Mouse (Mus musculus) Muller cell, postnatal 12 days (primary cell): Measurements from ENCODE around the gene Gm45234.

ENCODE experiments used
- DNase-seq: peaks from one replicate; pipeline ENCODE4 v3.0.0-alpha.2; 2015; ENCODE audit errors: inconsistent ontology term

Gm45234 gene

DNA sequence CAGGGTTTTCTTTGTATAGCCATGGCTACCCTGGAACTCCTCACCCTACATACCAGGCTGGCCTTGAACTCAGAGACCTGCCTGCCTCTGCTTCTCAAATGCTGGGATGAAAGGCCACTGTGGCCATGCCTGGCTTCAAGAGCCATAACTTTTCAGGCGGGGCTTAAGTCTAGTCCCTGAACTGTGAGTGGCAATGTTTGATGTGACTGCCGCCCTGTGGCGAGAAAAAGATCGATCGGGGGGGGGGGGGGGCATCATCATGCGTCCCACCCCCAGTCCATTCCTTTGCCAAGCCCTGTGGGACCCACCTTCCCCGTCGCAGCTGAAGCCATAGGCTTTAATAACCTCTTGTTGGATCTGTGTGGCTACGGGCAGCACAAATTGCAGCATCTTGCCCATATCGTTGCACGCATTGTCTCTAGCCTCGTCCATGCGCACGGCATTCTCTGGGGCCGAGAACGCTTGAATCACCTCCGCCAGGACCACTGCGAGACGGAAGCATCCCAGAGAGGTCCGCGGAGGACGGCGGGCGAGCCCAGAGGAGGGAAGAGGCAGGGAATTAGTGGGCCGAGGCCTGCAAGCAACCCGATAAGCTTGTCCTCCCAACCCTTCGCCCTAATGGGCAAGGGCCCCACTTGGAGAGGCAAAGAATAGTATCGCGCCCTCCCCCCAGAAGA, 15.5 kb downstream of the Gm45234 start:
- no peak for DNase-seq

DNA sequence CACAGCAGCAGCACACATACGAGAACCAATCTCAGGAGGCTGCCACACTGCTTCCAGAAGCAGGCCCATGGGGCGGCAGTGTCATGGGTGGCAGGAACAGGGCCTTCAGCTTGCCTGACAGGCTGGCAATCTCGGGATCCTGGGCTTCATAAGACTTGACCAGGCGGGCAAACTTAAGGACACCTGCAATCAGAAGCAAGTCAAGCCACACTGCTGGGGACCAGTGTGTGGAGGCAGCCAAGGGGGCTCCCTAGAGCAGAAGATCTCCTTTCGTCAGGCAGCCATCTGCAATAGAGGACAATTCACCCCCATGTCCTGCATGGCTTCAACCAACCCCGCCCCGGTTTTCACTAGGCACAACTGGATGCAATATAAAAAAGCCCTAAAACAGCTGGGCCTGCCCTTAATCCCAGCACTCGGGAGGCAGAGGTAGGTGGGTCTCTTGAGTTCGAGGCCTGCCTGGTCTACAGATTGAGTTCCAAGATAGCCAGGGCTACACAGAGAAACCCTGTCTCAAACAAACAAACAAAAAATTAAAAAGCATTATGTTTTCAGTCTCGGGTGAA, 16.5 kb downstream of the Gm45234 start:
- no peak for DNase-seq

DNA sequence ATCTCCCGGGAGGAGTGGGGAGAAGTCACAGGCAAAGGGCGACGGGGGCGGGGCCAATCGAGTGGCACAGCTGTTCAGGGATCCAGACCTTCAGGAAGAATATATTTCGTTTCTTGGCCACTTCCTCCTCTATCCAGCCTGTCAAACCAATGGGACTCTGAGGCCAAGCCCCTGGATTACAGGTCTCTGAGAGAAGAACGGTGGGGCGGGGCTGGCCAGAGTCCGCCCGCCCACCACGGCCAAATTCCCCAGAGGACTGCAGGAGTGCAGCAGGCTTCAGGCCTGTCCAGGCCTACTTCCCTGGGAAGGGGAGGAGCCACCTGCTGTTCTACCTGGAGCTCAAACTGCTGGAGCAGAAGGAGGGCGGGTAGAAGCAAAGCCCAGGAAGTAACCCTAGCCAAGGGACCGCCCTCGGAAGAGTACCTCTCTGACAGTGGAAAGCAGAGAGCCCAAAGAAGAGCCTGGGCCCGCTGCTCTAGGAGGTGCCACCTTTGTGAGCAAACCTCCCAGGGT, 17.3 kb downstream of the Gm45234 start, which contains the start of gene Ptpn6:
Gene Ptpn6, minus strand, starts transcription at position 204 of the 513 bp plus-strand sequence.
- DNase-seq, result no peak

DNA sequence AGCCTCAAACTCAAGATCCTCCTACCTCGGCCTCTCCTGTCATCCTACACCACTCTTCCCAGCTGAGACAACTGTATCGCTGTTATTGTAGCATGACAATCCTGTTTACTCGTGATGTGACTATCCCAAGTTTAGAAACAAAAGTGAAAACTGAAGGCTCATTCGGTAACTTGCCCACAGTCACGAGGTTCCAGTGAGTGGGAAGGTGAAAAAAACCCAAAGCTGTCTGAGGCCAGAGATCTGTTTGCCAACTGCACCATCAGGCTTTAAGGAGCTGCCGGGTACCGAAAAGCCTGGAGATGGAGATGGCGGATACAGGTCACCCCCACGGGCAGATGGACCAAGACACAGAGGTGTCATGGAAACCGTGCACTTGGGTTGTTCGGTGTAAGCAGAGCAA, 18.8 kb downstream of the Gm45234 start:
- no peak for DNase-seq

DNA sequence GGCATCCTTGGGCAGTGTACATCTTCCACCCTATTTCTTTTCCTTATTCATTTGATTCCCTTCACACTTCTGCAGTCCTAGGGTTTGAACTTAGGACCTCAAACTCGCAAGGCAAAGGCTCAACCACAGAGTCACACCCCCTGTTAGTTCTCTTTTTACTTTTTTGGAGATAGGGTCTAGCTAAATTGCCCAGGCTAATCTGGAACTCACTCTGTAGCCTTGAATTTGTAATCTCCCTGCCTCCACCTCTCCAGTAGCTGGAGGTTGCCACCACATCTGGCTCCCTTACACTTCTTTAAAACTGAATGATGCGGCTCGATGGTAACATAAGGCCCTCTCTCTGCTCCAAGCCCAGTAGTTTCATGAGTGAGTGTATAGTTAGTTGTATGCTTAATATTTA, 21.4 kb downstream of the Gm45234 start:
- DNase-seq, result no peak

DNA sequence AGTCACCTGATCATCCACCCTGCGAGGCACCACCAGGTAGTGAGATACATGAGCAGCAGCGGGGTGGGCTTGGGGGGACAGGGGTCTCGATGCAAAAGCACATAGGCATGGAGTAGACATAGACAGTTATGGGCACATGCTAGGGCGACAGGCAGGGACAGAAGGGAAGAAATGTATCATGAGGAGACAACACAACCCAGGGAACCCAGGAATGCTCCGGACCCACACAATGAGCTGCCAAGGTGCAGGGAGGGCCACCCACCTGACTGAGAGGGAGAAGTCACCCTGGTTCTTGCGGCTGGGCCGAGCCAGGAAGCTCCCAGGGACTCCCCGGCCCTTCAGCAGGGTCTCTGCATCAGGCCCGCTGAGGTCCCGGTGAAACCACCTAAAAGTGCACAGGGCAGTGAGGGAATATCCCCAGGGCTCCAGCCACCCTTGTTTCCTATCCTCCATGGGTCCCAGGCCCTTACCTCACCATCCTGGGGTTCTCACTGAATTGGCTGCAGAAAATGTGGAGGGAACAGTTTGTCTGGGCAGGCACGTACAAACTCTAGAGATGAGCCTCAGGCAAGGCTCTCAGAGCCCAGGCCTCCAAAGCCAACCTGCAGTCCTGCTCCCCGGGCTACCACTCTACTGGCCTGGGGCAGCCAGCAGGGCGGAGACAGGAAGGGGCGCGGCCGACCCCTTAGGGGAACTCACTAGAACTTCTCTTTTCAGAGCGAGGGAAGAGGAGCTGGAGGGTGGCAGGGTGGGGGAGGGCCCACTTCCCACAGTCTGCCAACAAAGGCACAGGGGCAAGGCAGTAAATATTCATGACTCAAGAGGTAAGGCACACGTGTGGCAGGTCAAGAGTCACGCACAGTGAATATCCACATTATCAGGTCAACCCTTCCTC, 23.1 kb downstream of the Gm45234 start:
- DNase-seq, result no peak

DNA sequence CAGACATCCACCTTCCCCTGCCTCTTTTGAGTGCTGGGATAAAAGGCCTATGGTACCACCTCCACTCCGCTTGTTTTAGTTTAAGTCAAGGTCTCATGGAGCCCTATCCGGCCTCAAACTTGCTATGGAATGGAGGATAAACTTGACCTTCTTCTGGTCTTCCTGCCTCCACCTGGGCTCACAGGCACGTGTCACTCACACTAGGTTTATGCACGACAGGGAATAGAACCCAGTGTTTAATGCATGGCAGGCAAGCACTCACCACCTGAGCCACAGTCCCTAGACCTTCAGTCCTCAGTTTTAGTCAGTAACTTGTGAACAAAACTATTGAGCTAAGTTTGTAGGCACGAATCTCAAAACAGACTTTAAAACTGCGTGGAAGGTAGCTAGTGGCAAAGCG, 24.8 kb downstream of the Gm45234 start:
- DNase-seq, result no peak

DNA sequence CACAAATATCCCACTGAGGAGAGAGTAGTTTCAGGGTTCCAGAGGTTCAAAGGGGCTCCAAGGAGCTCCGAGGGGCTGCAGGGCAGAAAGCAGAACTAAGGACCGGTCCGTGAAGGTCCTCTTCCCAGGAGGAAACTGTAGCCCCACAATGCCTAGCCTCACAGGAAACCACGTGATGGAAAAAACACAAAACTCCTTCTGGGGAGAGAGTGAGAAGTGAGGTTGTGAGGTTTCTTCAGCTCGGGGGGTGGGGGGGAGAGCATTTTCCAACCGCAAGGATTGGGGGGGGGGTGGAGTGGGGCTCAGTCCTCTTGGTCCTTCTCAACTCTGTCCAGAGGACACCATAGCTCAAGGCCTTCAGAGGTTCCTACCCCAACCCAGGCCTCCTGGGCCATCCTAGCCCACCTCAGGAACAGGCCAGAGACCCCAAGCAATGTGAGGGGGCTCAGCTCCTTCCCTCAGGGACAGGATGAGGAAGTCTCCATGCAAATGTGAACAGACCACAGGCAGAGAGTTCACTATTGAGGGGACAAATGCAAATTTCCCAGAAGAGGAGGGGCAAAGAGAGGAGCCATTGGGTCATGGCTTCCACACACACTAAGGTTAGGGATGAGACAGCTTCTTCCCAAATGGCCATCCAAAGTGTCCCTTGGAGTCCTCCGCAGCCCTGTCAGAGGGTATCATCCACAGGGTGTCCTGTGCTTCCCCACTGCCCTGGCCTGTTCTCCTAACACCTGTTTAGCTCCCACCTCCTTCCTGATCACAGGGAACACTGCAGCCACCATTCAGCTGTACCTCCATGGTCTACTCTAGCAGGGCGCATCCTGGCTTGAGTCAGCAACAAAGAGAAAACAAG, 25.7 kb downstream of the Gm45234 start:
- no peak for DNase-seq

DNA sequence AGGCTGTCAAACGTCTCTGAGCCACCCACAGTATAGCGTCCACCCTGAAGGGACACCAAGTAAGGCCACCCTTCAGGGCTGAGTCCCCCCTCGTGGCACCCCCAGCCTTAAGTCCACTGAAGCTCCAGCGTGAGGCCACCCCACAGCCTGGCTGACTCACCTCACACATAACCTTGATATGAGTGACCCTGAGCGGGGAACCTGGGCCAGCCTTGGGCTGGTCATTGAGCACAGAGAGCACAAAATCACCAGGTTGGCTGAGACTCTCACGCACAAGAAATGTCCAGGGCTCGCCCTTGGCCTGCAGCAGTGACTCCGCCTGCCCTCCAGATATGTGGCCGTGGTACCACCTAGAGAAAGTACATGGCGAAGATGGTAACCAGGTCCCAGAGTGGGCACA, 27.2 kb downstream of the Gm45234 start:
- no peak for DNase-seq

DNA sequence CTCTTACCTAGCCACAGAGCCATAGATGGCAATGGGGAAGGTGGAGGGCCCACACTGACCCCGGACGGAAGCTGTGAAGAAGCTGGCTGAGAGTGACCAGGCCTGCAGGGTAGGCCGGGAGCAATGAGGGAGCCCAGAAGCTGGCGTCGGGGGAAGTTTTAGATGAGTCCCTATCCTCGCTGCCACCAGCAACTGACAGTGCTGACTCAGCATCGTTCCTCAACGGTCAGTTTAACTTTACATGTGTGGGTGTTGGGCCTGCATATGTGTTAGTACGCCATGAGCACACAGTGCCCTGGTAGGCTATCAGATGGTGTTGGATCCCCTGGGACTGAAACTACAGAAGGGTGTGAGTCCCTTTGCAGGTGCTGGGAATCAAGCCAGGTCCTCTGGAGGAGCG, 31.3 kb downstream of the Gm45234 start:
- DNase-seq, result no peak

DNA sequence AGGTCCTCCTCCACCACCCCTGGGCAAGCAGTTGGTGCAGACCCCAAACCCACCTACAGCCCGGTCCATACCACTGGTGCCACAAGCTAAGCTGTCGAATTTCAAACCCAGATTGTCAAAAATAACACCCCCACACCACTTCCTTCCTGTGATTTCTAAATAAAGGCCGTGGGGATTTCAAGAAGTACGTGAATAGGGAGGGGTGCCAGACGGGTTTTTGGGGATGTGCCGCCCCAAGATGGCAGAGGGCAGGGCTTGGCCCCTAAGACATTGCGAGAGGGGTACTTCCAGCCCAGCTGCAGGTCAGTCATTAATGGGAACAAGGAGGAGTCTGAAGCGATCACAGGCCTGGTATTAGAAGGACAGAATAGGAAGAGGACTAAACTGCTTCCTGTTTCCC, 32.3 kb downstream of the Gm45234 start:
- DNase-seq, result no peak

DNA sequence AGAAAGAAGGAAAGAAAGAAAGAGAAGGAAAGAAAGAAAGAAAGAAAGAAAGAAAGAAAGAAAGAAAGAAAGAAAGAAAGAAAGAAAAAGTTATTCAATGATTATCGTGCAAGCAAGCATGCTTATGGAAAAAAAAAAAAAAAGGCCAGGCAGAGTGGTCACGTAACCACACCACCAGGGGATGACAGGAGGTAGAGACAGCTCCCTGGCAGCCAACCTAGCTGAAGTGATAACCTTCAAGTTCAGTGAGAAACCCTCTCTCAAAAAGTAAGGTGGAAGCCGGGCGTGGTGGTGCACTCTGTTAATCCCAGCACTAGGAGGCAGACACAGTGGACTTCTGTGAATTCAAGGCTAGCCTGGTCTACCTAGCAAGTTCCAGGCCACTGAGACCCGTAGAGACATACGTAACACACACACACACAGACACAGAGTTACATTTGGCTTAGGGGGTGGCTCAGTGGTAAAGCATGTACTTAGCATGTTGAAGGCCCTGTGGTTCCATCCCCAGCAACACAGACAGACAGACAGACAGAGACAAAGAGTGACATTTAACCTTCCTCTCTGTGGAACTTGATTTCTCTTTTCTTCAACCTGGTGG, 32.8 kb downstream of the Gm45234 start:
- DNase-seq, result no peak

DNA sequence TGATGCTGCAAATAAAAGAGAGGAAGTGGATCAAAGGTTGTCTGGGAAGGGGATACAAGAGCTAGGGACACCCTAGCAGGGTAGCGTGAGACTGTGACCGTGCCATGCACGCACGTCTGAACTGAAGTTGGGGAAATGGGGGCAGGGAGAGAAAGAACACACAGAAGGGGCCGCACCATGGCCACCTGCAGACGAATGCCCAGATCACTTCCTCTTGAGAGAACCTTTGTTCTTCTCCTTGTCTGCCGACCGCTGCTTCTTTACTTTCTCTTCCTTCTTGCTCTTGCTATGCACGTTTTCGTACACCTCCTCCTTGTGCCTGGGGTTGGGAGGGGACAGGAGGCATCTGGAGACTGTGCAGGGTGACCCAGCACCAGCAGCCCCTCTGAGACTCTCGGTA, 34.9 kb downstream of the Gm45234 start:
- no peak for DNase-seq

DNA sequence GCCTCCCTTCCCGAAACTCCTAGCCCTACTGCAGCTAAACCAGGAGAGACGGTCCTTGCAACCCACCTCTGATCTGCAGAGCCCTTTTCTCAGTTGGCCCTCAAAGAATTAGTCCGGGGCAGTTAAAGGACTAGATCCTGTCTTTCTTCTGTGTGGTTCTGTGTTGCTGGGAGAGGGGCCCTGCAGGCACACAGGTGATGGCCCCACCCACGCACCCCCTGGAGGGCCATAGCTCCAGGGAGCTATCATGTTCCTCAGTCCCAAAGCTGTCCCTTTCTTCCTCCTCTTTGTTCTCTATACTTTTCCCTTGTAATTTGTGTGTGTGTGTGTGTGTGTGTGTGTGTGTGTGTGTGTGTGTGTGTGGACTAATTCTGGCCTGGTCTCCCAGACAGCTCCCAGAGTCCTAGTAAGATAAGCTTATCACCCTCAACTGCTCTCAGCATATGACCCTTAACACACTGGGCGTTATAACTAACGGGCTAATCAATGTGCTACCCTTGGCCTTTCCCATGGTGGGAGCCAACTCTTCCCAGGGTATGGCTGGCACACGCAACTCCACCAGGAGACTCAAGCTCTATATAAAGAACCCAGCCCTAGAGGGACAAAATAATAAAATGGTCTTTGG, 36.4 kb downstream of the Gm45234 start:
- no peak for DNase-seq

DNA sequence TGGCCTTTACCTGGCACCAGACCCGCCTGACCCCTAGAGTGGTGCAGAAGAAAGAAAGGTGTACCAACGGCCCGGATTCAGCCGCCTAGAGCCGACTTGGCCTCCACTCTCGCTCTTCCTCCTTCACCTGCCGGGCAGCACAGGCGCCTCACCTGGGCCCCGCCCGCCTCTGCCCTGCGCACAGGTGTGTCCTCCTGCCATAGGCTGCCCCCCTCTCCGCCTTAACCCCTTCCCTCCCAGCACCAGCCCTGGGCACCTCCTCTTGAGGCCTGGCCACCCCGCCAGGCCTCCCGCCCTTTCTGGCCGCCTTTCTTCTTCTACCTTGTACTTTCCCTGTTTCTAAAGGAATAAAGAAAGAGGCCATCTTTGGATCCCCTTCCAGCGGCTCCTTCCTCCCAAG, 37.1 kb downstream of the Gm45234 start:
- no peak for DNase-seq

DNA sequence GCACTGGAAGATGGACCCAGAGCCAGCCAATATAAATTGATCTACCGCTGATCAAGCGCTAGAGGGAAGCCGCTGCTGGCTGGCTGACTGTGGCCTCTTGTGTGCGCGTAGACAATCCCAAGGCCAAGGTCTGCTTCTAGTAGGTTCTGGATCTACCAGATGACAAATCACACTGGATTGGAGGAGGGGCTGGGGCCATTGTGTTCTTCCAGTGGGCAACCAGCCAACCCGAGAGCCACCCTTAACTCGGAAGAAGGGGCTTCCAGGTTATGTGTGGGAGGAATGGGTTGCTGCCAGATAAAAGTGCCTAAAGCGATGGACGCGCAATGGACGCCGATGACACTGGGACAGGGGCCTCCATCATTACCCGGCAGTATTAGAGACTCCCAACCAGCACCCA, 37.9 kb downstream of the Gm45234 start:
- no peak for DNase-seq

DNA sequence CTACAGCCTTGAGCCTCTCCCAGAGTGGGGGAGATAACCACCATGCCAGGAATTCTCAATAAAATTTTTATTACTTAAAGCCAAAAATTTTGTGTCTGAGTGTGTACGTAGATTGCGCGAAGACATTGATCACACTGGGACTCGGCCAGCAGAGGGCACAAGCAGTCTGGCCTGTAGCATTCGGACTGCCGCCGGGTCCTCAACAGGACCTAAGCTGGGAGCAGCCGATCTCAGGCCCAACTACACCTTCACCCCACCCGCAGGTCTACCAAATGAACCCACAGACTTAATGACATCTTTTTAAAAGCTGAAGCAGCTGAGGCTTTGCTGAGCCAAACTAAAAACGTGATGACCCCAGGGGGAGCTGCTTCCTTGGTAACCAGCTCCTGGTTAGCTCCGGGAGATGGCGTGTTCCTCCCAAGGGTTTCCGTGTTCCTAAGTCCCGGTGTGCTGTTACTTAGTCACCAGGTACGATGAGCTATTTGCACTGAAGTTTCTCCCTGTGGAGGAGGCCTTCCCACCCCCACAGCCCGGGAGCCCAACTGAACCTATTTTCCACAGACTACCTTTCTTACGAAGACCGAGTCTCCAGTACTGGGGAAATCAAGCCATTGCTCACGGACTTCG, 38.8 kb downstream of the Gm45234 start:
- DNase-seq, result no peak

DNA sequence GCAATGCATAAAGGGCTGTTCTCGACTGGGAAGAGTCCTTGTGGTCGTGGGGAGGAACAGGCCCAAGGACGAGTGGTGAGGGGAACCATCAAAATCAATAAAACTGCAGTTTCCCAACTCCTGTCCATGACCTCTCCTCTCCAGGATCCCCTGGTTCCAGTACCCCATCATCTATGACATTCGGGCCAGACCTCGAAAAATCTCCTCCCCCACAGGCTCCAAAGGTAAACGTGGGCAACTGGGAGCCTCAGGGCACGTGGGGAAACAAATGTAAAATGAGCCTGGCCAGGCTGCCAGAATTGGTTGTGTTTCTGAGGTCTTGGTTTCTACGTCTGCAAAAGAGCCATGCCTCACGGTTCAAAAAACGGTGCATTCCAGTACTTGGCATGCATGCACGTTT, 42.9 kb downstream of the Gm45234 start:
- no peak for DNase-seq

DNA sequence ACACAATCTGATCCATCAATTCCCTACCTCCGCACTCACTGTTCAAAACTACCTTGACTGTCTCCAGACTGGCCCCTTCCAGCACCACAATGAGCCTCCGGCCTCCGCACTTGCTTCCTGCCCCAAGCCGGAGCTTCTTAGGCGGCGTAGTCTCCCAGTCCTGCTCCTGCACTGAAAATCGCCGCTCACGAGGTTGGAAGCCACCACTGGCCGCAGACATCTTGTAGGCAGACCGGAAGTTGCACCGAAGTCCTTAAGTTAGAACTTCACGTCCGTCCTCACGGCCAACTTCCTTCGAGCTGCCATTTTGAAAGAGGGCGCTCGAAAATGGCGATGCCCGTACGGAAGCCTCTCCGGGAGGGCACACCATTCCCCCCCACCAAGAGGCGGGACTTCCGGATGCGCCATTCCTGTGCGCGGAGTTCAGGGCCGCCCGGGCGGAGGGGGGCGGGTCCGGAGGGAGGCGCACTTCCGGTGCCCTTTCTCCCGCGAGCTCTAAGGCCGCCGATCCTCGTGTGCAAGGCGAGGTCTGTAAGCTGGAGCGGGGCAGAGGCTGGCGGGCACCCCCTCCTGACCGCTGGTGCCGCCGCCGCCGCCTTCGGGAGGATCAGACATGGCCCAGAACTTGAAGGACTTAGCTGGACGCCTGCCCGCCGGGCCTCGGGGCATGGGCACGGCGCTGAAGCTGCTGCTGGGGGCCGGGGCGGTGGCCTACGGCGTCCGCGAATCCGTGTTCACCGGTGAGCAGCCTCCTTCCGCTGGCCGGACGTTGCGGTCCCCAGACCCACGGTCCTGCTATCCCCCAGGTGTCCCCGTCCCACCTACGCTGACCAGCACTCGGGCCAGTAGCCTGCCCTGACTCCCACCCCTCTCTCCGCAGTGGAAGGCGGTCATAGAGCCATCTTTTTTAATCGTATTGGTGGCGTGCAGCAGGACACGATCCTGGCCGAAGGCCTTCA, 43.7 kb downstream of the Gm45234 start, which contains the start of the genes Emg1 and Phb2:
Gene Emg1, minus strand, starts transcription at position 355 of the 959 bp plus-strand sequence.
Gene Phb2, plus strand, starts transcription at position 513 of the 959 bp plus-strand sequence.
- DNase-seq, result peak; percentile 99
